Comparison of ENCODE assay signal across 7 mouse cellular contexts in the genomic region with DNA sequence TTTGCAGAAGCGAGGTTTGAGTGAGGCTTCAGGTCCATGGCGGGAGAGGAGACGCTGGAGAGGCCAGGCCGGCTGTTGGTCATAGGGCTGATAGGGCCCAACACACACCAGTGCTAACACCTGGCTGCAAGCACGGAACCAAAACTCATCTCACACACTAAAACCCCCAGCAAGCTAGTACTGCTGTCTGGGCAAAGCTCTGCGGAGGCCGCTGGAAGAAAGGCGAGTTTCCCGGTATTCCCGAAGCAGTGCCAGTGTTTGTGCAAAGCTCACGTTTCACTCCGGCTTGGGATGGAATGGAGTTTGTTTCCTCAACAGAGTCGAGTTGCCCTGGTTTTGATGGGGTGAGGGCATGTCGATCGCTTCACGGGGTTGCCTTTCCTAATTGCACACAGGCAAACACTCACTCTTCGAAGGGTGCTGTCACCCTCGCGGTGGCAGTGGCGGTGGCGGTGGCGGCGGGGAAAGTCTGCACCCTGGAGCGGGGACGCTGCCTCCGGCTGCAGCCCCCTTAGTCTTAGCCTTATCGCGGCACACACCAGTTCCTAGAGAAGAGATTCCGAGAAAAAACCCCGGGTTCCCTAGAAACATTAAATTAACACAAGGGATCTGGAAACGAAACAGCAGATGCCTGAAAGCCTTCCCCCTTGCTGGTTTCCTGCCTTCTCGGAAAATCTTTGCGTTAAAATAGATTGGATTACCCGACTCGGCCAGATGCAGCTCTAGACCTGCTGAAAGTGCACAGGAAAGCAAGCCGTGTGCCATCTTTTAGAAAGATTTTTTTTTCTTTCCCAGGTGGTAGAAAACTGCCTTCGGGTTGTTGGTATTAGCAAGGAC. TPM values are rescaled to one million over a fixed set of nuclear protein-coding genes. Genes with fewer than 3 reads are reported as not detected.
A peak's percentile ranks its signal among the peaks of the same experiment; 100 is the strongest.
DNase-seq lines count a peak whose midpoint lies in the region; ATAC-seq and TF ChIP-seq lines count a peak whose summit lies in the region.

No protein-coding gene starts in this region.

- peak overlapping the region; percentile 34 for H3K9ac ChIP-seq in ES-Bruce4 (ENCODE audit: low read depth, poor library complexity, severe bottlenecking)
- H3K9ac ChIP-seq in forebrain, embryonic 13.5 days = peak overlapping the region; percentile 65

- TF ChIP-seq CTCF in ES-Bruce4 (IDR thresholded peaks at IDR 0.05; ENCODE audit: low read depth, low read length) = no peak

- TF ChIP-seq EP300 in ES-Bruce4 (IDR thresholded peaks at IDR 0.05; ENCODE audit: insufficient read depth, low read depth, low read length) = no peak

- TF ChIP-seq POLR2A in ES-Bruce4 (IDR thresholded peaks at IDR 0.05; ENCODE audit: insufficient read depth, low read length) = no peak

- no peaks in the 10 kb centered on the region for H3K36me3 ChIP-seq in ES-Bruce4 (ENCODE audit: control insufficient read depth, insufficient read depth, low read length, poor library complexity, severe bottlenecking)
- H3K36me3 ChIP-seq in forebrain, embryonic 13.5 days (ENCODE audit: poor library complexity, severe bottlenecking) = no peaks in the 10 kb centered on the region

- intact Hi-C loops in heart, postnatal 14 days (cut with DNase I) = loop anchor here (2.0 to 5.0 kb wide), 2 partner anchors 48 to 58 kb away; no protein-coding TSS in a partner anchor
- intact Hi-C loops in left cerebral cortex, postnatal 10 days (cut with DNase I) = loop anchor here (5.0 kb wide), 2 partner anchors 58 to 153 kb away; a partner anchor contains a TSS

- WGBS in forebrain, embryonic 13.5 days = 5% methylated on average over 37 of the region's 37 CpGs

- H3K4me1 ChIP-seq in ES-Bruce4 (ENCODE audit: control insufficient read depth, insufficient read depth, low read length) = peaks cover 4% of the 10 kb centered on the region
- peaks cover 35% of the 10 kb centered on the region for H3K4me1 ChIP-seq in forebrain, embryonic 13.5 days

- no peaks in the 10 kb centered on the region for H3K27me3 ChIP-seq in ES-Bruce4 (ENCODE audit: control insufficient read depth, insufficient read depth, low read length, poor library complexity, severe bottlenecking)
- H3K27me3 ChIP-seq in forebrain, embryonic 13.5 days = peaks cover 24% of the 10 kb centered on the region

- no peaks in the 10 kb centered on the region for H3K9me3 ChIP-seq in ES-Bruce4 (replicated peaks; ENCODE audit: control insufficient read depth, insufficient read depth, low read length, poor library complexity, severe bottlenecking)
- H3K9me3 ChIP-seq in forebrain, embryonic 13.5 days (replicated peaks) = no peaks in the 10 kb centered on the region

- peak; percentile 62 for DNase-seq in adrenal gland, postnatal 10 days
- peak; percentile 69 to 72 for DNase-seq in heart, postnatal 14 days
- peak; percentile 40 to 54 for DNase-seq in left cerebral cortex, postnatal 10 days (ENCODE audit: extremely low spot score in 1 of 2, low spot score in 2 of 2)
- DNase-seq in right cerebral cortex, postnatal 4 days = peak; percentile 51

- ATAC-seq in forebrain, embryonic 13.5 days = peak; percentile 46
- peak; percentile 58 for ATAC-seq in megakaryocyte, adult 5-6 weeks (ENCODE audit: poor library complexity, severe bottlenecking)

- peak overlapping the region; percentile 52 for H3K4me3 ChIP-seq in ES-Bruce4 (ENCODE audit: low read depth, low read length)
- H3K4me3 ChIP-seq in forebrain, embryonic 13.5 days = peak overlapping the region; percentile 38

- peak overlapping the region; percentile 76 for H3K4me2 ChIP-seq in forebrain, embryonic 13.5 days

- H3K27ac ChIP-seq in ES-Bruce4 (ENCODE audit: insufficient read depth, low read length) = 0 out of 2 replicates have a peak overlapping the region, but pooled peaks have one; percentile 32
- H3K27ac ChIP-seq in forebrain, embryonic 13.5 days = no peak overlapping the region

RNA-seq across cellular contexts. Expression of a gene that starts 59.2 kb away (rescaled TPM):
- 18.4 and 21.9 TPM in 2 replicates for polyA plus RNA-seq in ES-Bruce4 (2011; ENCODE audit: insufficient read depth, insufficient read length, low read depth, missing spikeins)
- 10 to 100 TPM in 1 of 2 experiments, 1 to 10 TPM in 1; 8.2 to 13.4 TPM for total RNA-seq in adrenal gland, postnatal 10 days (2021)
- polyA plus RNA-seq in forebrain, embryonic 13.5 days (2015; fragmentation: Nextera tagmentation; extraction: Ambion mirVana) = 11.3 and 12.5 TPM in 2 replicates
- total RNA-seq in heart, postnatal 14 days (2021) = 10 to 100 TPM; 10.5 TPM
- total RNA-seq in left cerebral cortex, postnatal 10 days (2021) = 1 to 10 TPM; 7.1 to 7.8 TPM
- 20.3 and 20.5 TPM in 2 replicates for total RNA-seq in megakaryocyte, adult 5-6 weeks (2015)
- 3.6 and 7.3 TPM in 2 replicates for total RNA-seq in megakaryocyte, adult 5-6 weeks (2017)
